Mouse (Mus musculus): ENCODE measurements around the gene Snrnp70. TPM values are rescaled to one million over a fixed set of nuclear protein-coding genes. Genes with fewer than 3 reads are reported as not detected.

Snrnp70 gene
- polyA plus RNA-seq, 1 experiment from 2014 or later = 242 TPM

DNA sequence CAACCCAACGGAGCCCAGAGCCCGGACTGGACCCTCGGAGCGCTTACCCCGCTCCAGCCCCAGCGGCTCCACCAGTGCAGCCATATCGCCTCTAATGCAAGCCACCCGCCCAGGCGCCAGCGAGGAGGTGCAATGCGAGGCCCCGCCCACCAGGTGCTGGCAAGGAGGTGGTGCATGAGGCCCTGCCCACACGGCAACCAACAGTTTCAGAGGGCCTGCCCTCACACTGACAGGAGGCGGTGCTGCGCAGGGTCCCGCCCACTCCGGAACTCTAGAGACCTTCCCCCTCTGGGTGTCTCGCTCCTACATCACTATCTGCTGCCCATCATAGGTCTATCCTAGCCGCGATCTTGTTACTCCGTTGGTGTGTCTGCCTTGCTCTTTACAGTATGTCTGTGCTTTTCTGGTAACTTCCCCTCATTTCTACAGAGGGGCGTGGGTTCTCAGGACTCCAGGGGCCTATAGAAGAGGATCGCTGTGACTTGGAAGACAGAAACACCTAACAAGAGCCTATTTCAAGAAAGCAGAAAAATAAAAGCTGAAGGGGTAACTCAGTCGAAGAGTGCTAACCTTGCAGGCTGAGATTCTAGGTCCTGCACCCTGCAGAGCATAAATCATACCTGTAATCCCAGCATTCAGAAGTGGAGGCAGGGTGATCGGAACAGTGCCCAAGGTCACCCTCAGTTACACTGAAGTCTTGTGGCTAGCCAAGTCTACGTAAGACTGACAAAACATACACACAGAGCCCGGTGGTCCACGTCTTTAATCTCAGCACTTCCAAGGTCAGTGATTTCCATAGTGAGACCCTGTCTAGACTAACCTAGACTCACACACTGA lies 24.8 kb downstream of the Snrnp70 start, which contains the start of gene Lin7b:
Lin7b (minus strand) TSS at position 109 of the 837 bp plus-strand sequence.
- Histone ChIP-seq H3K4me3 (replicated peaks) (peak within 1 kb of the TSS; percentile 56), H3K9me3 (replicated peaks) (no peaks in the 10 kb centered on the region), H3K27me3 (peaks cover 34% of the 10 kb centered on the region), H3K27ac (no peak within 1 kb of the TSS), H3K9ac (peak within 1 kb of the TSS; percentile 44), H3K36me3 (peaks cover 33% of the 10 kb centered on the region), H3K4me2 (peak within 1 kb of the TSS; percentile 97), H3K4me1 (peaks cover 38% of the 10 kb centered on the region)
- 9% methylated on average over 28 of the region's 28 CpGs for WGBS
- peak; percentile 79 for ATAC-seq (replicated peaks; ENCODE audit: low FRiP score)

DNA sequence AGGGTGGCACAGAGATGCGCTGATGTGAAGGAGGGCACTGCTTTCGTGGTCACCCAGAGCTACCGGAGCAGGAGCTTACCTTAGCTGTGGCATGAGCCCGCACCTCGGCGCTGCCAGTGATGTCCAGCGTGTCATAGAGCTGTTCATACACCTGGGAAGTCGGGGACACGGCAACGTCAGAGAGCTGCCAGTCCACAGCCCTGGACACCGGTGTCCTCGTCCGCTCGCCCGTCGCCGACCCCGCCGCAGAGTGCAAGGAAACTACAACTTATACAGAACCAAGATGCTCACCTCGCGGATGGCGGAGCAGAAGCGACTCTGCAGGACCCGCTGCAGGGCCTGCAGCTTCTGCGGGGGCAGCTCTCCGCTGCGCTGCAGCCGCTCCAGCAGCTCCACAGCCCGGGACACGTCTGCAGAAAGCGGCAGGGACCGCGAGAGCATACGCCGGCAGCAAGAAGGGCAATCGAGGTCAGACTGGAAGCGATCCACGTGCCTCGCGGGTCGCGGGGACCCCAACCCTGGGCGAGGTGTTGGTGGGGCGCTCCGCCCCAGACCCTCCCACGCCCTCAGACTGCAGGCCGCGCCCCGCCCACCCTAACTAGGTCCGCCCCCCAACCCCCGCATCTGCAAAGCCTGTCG lies 25.6 kb downstream of the Snrnp70 start:
- H3K27me3 ChIP-seq = peaks cover 41% of the 10 kb centered on the region
- H3K4me2 ChIP-seq = peak overlapping the region; percentile 97
- H3K9ac ChIP-seq = peak overlapping the region; percentile 44
- peak; percentile 1; the same call in 1 of the 2 replicates for ATAC-seq (replicated peaks; ENCODE audit: low FRiP score)
- peaks cover 26% of the 10 kb centered on the region for H3K36me3 ChIP-seq
- peaks cover 40% of the 10 kb centered on the region for H3K4me1 ChIP-seq
- H3K9me3 ChIP-seq (replicated peaks) = no peaks in the 10 kb centered on the region
- WGBS = 5% methylated on average over 52 of the region's 52 CpGs
- peak overlapping the region; percentile 56 for H3K4me3 ChIP-seq (replicated peaks)
- no peak overlapping the region for H3K27ac ChIP-seq

DNA sequence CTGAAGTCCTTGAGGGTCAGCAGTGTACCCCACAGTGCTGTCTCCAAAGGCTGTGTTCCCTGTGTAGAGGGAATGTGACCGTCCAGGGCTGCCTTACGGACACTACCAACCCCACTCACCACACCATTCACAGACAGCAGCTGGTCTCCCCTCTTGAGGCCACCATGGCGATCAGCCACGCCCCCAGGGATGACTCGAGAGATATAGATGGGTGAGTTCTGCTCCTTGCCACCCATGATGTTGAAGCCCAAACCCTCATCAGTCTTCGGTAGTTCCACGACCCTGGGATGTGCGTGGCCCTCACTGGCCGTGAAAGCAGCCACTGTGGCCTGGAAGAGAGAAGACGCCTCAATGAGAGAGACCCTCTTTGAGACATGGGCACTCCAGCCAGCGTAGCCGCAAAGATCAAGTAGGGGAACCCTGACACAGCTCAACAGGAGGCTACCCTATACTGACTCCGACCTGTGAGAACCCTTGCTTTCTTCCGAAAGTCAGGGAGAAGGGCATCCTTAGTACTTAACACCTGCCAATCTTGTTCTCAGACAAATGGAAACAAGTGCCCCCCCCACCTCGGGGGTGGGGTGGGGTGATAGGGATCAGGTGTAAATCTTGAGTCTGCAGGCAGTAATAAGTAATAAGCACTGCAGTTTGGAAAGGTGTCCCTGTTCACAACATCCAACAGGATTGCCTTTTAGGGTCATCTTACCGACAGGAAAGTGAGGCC lies 26.4 kb downstream of the Snrnp70 start:
- Histone ChIP-seq H3K27ac (no peak overlapping the region), H3K4me3 (replicated peaks) (no peak overlapping the region), H3K4me2 (no peak overlapping the region), H3K4me1 (peaks cover 40% of the 10 kb centered on the region), H3K9me3 (replicated peaks) (no peaks in the 10 kb centered on the region), H3K36me3 (peaks cover 20% of the 10 kb centered on the region), H3K9ac (no peak overlapping the region), H3K27me3 (peaks cover 48% of the 10 kb centered on the region)
- ATAC-seq (replicated peaks; ENCODE audit: low FRiP score) = no peak
- 74% methylated on average over 16 of the region's 16 CpGs for WGBS

DNA sequence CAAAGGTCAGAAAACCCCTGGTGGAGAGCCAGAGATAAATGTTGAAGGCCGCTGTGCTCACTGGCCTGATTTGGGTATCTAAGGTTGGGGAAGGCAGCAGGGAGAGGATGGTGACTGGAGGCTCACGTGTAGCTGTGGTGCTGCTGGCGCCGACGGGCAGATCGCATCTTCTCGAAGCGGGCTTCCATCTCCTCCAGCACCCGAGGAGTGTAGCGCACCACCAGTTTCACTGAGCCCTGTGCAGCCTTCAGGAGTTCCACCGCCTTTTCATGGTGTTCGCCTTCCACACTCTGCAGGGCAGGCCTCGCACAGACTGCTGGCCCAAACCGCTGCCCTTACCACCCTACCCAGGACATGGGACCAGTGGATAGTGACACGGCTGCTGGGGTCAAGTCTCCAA lies 27.4 kb downstream of the Snrnp70 start:
- Histone ChIP-seq H3K4me3 (replicated peaks) (no peak overlapping the region), H3K9me3 (replicated peaks) (no peaks in the 10 kb centered on the region), H3K27ac (no peak overlapping the region), H3K4me1 (peaks cover 40% of the 10 kb centered on the region), H3K36me3 (peaks cover 10% of the 10 kb centered on the region), H3K27me3 (peaks cover 58% of the 10 kb centered on the region), H3K9ac (no peak overlapping the region), H3K4me2 (peak overlapping the region; percentile 99)
- 80% methylated on average over 15 of the region's 15 CpGs for WGBS
- no peak for ATAC-seq (replicated peaks; ENCODE audit: low FRiP score)

DNA sequence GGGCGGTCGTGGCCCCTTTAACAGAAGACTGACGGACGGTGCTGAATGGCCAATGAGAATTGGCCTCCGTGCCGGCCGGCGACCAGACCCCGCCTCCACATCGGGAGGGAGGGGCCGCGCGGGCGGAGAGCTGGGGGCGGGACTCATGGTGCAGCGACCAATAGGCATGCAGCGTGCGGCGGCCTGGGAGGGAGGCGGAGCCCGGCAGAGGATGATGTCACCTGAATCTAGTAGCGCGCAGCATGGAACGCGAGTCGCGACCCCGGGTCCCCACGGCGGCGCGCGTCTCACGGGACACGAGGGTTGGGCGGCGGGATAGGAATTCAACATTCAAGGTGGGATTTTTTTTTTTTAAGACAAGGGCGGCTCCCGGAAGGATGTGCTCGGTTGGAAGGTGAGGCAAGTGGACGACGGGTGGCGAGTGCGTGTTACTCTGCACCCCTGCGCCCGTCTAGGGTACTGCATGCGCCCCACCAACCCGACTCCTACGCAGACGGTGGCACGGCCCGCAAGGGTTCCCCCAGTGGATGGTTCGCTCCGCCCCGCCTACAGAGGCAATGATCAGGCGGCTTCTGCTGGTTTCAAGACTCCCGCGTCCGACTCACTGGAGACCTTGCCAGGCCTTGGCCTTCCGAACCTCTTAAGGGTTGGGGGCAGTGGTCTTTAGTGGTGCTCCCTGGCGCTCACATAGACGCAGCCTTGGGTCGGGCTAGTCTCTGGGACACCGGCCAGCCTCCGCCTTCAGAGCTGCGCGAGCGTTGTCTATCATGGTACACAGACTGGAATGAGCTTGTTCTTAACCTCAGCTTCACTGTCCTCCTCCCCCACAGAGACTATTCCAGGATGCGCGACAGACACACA lies 28.3 kb downstream of the Snrnp70 start:
- ATAC-seq (replicated peaks; ENCODE audit: low FRiP score) = peak; percentile 81
- Histone ChIP-seq H3K4me1 (peaks cover 45% of the 10 kb centered on the region), H3K36me3 (0 out of 2 replicates have a peak, but pooled peaks cover under 1% of the 10 kb centered on the region), H3K9me3 (replicated peaks) (no peaks in the 10 kb centered on the region), H3K27me3 (peaks cover 67% of the 10 kb centered on the region), H3K4me2 (peak overlapping the region; percentile 99), H3K9ac (peak overlapping the region; percentile 47), H3K27ac (peak overlapping the region; percentile 64; the same call in 1 of the 2 replicates), H3K4me3 (replicated peaks) (peak overlapping the region; percentile 62)
- under 1% methylated on average over 70 of the region's 70 CpGs for WGBS

DNA sequence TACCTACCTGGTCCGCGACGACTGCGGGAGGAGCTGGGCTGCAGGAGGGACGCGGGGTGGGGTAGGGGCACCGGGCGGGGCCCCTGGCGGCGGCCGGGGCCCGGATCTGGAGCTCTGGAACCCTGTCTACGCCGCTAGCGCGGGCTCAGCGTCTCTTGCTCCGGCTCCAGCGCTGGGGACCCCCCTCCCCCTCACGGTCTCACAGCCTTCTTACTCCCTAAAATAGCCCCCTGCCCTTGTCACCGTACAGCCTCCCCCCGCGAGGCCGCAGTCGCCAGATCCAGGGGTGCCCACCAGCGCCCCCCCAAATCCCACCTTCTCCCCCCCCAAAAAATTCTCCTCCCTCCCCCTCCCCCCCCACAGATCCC lies 28.9 kb downstream of the Snrnp70 start, which contains the start of gene Ppfia3:
Ppfia3 (minus strand) TSS at position 368 of the 368 bp plus-strand sequence.
- peak within 1 kb of the TSS; percentile 64; the same call in 1 of the 2 replicates for H3K27ac ChIP-seq
- peaks cover 73% of the 10 kb centered on the region for H3K27me3 ChIP-seq
- peaks cover 51% of the 10 kb centered on the region for H3K4me1 ChIP-seq
- H3K9me3 ChIP-seq (replicated peaks) = no peaks in the 10 kb centered on the region
- H3K36me3 ChIP-seq = no peaks in the 10 kb centered on the region
- peak within 1 kb of the TSS; percentile 99 for H3K4me2 ChIP-seq
- WGBS = under 1% methylated on average over 26 of the region's 26 CpGs
- ATAC-seq (replicated peaks; ENCODE audit: low FRiP score) = peak; percentile 8; the same call in 1 of the 2 replicates
- peak within 1 kb of the TSS; percentile 62 for H3K4me3 ChIP-seq (replicated peaks)
- H3K9ac ChIP-seq = peak within 1 kb of the TSS; percentile 47

DNA sequence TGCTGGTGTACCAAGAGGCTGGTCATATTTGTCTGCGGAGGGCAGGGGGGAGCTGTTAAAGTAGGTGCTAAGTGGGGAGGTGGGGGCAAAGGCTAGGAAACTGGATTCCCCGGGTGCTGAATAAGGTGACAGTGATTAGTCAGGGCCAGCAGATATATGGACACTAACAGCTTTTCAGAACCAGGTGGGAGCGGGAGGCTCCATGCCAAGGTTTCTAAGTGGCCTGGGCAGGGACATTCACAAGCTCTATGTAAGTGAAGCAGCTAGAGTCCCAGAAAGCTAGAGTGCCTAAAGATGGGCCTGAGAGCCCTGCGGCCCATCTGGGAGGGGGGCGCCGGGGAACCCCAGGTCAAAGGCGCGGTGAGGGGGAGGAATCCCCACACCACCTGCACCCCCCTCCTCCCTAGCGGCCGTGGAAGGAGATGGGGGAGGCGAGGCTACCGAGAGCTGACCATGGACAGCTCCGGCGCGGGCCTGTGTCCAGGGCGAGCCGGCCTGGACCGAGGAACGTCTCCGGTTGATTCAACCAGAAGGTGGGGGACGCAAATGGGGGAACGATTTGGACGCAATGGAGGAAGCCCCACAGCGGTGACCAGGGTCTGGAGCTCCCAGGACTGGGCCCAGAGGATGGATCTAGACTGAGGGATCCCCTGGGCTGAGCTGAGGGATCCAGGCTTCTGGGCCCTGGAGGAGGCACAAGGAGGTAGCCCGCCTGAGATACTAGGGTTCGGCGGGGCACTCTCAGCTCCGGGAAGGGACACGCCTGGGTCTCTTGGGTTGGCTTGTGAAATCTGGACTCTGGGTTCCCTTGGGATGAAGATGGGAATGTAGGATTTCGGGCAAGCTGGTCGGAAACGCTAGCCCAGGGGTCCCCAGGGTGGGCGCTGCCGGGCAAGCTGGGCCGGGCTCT lies 29.5 kb downstream of the Snrnp70 start:
- Histone ChIP-seq H3K27ac (no peak overlapping the region), H3K4me2 (peak overlapping the region; percentile 99), H3K9me3 (replicated peaks) (no peaks in the 10 kb centered on the region), H3K4me3 (replicated peaks) (peak overlapping the region; percentile 62), H3K9ac (peak overlapping the region; percentile 47), H3K36me3 (no peaks in the 10 kb centered on the region), H3K27me3 (peaks cover 80% of the 10 kb centered on the region), H3K4me1 (peaks cover 55% of the 10 kb centered on the region)
- 3% methylated on average over 35 of the region's 35 CpGs for WGBS
- ATAC-seq (replicated peaks; ENCODE audit: low FRiP score) = no peak

DNA sequence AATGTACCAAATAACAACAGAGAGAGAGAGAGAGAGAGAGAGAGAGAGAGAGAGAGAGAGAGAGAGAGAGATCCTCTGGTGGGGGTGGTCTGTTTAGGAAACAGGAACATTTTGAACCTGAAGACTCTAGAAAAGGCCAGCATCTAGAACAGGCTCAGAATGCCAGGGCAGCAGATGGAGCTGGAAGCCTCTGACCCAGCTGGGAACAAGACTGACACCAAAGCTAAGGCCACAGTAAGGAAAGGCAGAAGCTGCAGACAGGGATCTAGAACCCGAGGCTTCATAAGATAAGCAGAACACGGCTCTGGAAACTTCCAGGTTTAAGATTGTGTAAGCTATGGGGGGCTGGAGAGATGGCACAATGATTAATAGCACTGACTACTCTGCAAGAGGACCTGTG lies 31.6 kb downstream of the Snrnp70 start:
- no peaks in the 10 kb centered on the region for H3K9me3 ChIP-seq (replicated peaks)
- 71% methylated on average over 2 of the region's 2 CpGs for WGBS
- no peak for ATAC-seq (replicated peaks; ENCODE audit: low FRiP score)
- H3K36me3 ChIP-seq = no peaks in the 10 kb centered on the region
- no peak overlapping the region for H3K27ac ChIP-seq
- peaks cover 42% of the 10 kb centered on the region for H3K4me1 ChIP-seq
- no peak overlapping the region for H3K4me3 ChIP-seq (replicated peaks)
- H3K27me3 ChIP-seq = peaks cover 85% of the 10 kb centered on the region
- no peak overlapping the region for H3K9ac ChIP-seq
- no peak overlapping the region for H3K4me2 ChIP-seq

DNA sequence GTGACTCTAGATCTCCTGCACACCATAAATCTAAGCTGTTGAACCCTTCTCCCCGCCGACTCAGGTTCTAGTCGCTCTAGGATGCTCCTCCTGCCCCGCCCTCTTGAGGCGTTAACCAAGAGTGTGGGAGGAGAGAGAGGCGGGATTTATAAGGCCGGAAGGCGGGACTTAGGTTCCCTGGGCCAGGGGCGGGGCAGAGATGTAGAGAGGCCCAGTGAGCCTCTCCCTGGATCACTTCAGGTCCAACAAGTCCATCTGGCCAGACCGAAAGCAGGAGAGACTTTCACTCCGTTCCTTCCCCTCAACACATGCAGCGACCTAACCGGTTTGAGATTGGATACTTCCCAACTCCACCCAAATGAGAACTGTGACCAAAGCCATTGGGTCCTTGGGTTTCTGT lies 32.7 kb downstream of the Snrnp70 start:
- H3K27ac ChIP-seq = no peak overlapping the region
- 6% methylated on average over 13 of the region's 13 CpGs for WGBS
- H3K4me2 ChIP-seq = 0 out of 2 replicates have a peak overlapping the region, but pooled peaks have one; percentile 8
- no peak overlapping the region for H3K9ac ChIP-seq
- peaks cover 73% of the 10 kb centered on the region for H3K27me3 ChIP-seq
- ATAC-seq (replicated peaks; ENCODE audit: low FRiP score) = no peak
- no peaks in the 10 kb centered on the region for H3K9me3 ChIP-seq (replicated peaks)
- no peak overlapping the region for H3K4me3 ChIP-seq (replicated peaks)
- H3K4me1 ChIP-seq = peaks cover 35% of the 10 kb centered on the region
- H3K36me3 ChIP-seq = no peaks in the 10 kb centered on the region

DNA sequence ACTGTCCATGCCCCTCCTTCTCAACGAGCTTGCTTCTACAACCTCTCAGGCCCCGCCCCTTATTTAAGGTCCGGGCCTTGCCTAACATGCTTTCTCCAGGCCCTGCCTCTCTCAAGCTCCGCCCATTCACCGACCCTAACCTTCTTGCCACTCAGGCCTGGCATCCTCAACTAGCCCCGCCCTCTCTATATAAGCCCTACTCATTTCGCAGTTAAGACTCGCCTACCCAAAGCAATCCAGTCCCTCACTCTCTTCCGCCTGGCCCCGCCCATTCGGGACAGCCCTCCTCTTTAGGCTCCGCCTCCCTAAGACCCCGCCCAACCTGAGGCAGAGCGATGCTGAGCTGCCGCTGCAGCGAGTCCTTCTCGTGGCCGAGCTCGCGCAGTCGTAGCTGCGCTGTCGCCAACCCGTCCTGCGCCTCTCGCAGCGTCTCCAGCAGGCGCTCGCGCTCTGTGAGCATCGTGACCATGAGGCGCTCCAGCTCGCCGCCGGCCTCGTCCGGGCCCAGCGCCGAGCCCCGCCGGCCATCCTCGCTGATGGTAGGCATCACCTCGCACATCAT lies 34.2 kb downstream of the Snrnp70 start:
- Histone ChIP-seq H3K4me3 (replicated peaks) (peak overlapping the region; percentile 43), H3K27me3 (peaks cover 70% of the 10 kb centered on the region), H3K9ac (peak overlapping the region; percentile 31), H3K4me1 (peaks cover 27% of the 10 kb centered on the region), H3K27ac (no peak overlapping the region), H3K9me3 (replicated peaks) (no peaks in the 10 kb centered on the region), H3K36me3 (no peaks in the 10 kb centered on the region), H3K4me2 (peak overlapping the region; percentile 63)
- WGBS = under 1% methylated on average over 43 of the region's 43 CpGs
- peak; percentile 85 for ATAC-seq (replicated peaks; ENCODE audit: low FRiP score)

All from kidney, embryonic 15.5 days (tissue).